Mouse (Mus musculus): ENCODE data around the gene Ksr1.

DNA sequence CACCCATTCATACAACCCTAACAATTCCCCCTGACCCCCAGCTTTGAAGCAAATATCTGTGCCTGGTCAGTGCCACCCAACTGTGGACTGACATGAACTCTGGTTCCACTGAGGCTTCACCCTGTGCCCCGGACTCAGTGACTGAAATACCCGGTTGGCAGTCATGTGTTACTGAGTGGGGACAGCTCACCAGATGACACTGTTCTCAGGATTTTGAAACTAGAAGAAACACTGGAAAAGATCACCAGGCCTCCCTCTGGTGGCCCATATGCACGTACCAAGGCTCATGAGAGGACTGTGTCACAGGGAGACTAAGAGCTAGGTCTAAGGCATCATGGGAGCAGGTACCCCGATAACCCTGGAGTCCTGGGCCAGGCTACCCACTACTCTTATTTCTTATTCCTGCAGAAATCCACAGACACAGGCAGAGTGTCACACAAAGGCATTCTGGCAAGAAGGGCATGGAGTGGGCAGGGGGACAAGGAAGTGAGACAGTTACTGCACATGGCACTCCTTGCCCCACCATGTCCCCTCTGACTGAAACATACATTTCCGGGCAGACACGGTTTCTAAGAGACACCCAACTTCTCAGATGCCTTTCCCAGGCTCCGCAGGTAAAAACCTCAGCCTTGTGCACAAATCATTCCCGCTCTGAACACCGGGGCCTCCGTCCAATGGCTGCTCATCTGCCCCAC lies 34.2 kb downstream of the Ksr1 start:
- TF ChIP-seq CTCF (IDR thresholded peaks at IDR 0.05; ENCODE audit: insufficient read depth, low read length) (0 out of 2 replicates have a peak, but pooled peaks have one; percentile 2), POLR2A (IDR thresholded peaks at IDR 0.05; ENCODE audit: borderline replicate concordance, extremely low read depth, low read depth, low read length) (no peak)

Data from lung, adult 2 months (tissue).